Mouse (Mus musculus) WW6 (cell line): ENCODE measurements around the gene Trpm4.
"Not testable (repeated sequence)": the region's sequence is repeated elsewhere in the genome, so short reads cannot be mapped to it uniquely, and the experiment has no call there.

Source experiments
- DNase-seq: peaks from one replicate; pipeline ENCODE4 v3.0.0-alpha.2; 2013; ENCODE audit warnings: low read depth, low spot score

The Trpm4 gene

GRCm38 (mm10) chr7:45255822-45256221 is 77.8 kb downstream of the Trpm4 start:
- not testable (repeated sequence) for DNase-seq

GRCm38 (mm10) chr7:45253806-45254205 is 79.8 kb downstream of the Trpm4 start:
- DNase-seq, result no peak
